Mouse (Mus musculus) hindbrain, embryonic 12.5 days (tissue): ENCODE measurements around the gene Lrrc75a. TPM values are rescaled to one million over a fixed set of nuclear protein-coding genes. Genes with fewer than 3 reads are reported as not detected.

ENCODE experiments used
- ATAC-seq: fragments of 200-750 bp; cut with Nextera tagmentation; 2 replicates; pipeline ENCODE4 v1.8.0; 2017; ENCODE audit warnings: moderate TSS enrichment; ENCODE audit not compliant: low FRiP score
- H3K27ac ChIP-seq: fragments of 300-500 bp; sonication (generic); 2 replicates; pipeline ENCODE4 v1.5.1; 2016; ENCODE audit warnings: mild to moderate bottlenecking
- H3K27me3 ChIP-seq: fragments of 300-500 bp; sonication (generic); 2 replicates; pipeline ENCODE4 v1.6.1; 2016; ENCODE audit warnings: mild to moderate bottlenecking
- H3K36me3 ChIP-seq: fragments of 300-500 bp; sonication (generic); 2 replicates; pipeline ENCODE4 v1.6.1; 2016; ENCODE audit warnings: mild to moderate bottlenecking
- H3K4me1 ChIP-seq: fragments of 300-500 bp; sonication (generic); 2 replicates; pipeline ENCODE4 v1.6.1; 2016
- H3K4me2 ChIP-seq: fragments of 300-500 bp; sonication (generic); replicated peaks from 2 replicates; pipeline ENCODE4 v1.6.1; 2016; ENCODE audit warnings: mild to moderate bottlenecking
- H3K4me3 ChIP-seq: fragments of 300-500 bp; sonication (generic); 2 replicates; pipeline ENCODE4 v1.5.1; 2016; ENCODE audit warnings: mild to moderate bottlenecking
- H3K9ac ChIP-seq: fragments of 300-500 bp; sonication (generic); 2 replicates; pipeline ENCODE4 v1.6.1; 2016; ENCODE audit warnings: mild to moderate bottlenecking, moderate library complexity
- H3K9me3 ChIP-seq: fragments of 300-500 bp; sonication (generic); replicated peaks from 2 replicates; pipeline ENCODE4 v1.6.1; 2016; ENCODE audit warnings: mild to moderate bottlenecking
- WGBS: fragments of 180-500 bp; shearing (Covaris S2); methylation state at CpG from one replicate; pipeline ENCODE4 v1.1.7; 2016; 5-methylcytosine and 5-hydroxymethylcytosine counted together
- polyA plus RNA-seq: library from polyadenylated mRNA; unstranded; fragments of >200 nt; fragmentation: Nextera tagmentation; extraction: Ambion mirVana; gene quantifications from 2 replicates; pipeline ENCODE4 v1.2.1, GENCODE M21; 2016

Lrrc75a gene
- polyA plus RNA-seq, 1 experiment from 2014 or later: 18.0 TPM

DNA sequence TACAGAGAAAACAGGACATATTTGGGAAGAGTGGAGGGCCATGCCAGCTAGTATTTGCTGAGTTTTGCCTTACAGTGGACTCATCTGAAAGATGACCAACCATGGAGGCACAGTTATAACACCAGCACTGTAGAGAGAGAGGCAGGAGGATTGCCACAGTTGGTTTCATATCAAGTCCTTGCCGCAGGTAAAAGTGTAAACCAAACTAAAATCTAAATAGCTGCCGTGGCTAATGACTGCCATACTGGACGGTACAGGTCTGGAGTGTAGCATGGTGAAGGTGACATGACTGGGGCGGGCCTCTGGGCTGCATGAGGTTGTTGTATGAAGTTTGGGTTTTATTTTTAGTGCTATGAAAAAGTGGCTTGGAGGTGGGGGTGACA, 73.6 kb downstream of the Lrrc75a start:
- no peak for ATAC-seq
- WGBS: 87% methylated on average over 4 of the region's 4 CpGs
- Histone ChIP-seq H3K36me3 (no peaks in the 10 kb centered on the region), H3K9me3 (no peaks in the 10 kb centered on the region), H3K27ac (no peak overlapping the region), H3K4me2 (no peak overlapping the region), H3K4me3 (no peak overlapping the region), H3K27me3 (peaks cover 16% of the 10 kb centered on the region; the same call in 1 of the 2 replicates), H3K4me1 (peaks cover 5% of the 10 kb centered on the region; the same call in 1 of the 2 replicates), H3K9ac (no peak overlapping the region)

DNA sequence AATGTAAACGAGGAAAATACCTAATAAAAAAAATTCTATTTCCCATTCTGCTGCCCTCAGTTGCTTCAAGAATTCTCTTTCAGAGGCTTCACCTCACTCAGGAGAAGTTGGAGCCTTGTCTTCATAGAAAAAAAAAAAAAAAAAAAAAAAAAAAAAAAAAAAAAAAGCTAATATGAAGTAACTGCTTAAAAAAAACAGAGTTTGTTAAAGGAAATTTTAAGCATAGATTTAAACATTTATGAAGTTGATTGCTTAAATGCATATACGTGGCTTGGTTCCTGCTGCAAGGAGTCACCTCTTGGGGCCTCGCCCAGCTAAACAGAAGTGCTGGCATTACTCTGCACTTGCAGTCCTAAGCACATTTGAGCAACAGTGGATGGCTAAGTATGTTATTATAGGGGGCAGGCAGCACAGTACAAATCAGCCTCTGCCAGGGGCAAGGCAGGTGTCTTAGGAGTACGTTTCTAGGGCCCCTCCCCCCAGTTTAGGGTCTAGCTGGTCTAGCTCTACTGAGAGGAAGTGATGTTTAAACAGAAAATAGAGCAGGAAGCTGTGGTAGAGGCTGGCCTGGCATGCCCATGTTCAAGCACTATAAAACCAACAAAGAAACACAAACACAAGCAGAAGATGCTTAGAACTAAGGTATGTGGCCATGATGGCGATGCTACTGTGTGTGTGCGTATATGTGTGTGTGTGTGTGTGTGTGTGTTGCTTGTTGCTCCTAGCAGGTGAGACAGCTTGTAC, 74.2 kb downstream of the Lrrc75a start, which contains the start of gene Trpv2:
TSS of gene Trpv2 (plus strand) at position 528 of the 744 bp plus-strand sequence.
- Histone ChIP-seq H3K9ac (no peak within 1 kb of the TSS), H3K4me3 (peak within 1 kb of the TSS; percentile 52), H3K27me3 (peaks cover 16% of the 10 kb centered on the region; the same call in 1 of the 2 replicates), H3K4me1 (peaks cover 5% of the 10 kb centered on the region; the same call in 1 of the 2 replicates), H3K4me2 (peak within 1 kb of the TSS; percentile 99), H3K9me3 (no peaks in the 10 kb centered on the region), H3K36me3 (no peaks in the 10 kb centered on the region), H3K27ac (no peak within 1 kb of the TSS)
- ATAC-seq: no peak
- WGBS: 84% methylated on average over 6 of the region's 6 CpGs

DNA sequence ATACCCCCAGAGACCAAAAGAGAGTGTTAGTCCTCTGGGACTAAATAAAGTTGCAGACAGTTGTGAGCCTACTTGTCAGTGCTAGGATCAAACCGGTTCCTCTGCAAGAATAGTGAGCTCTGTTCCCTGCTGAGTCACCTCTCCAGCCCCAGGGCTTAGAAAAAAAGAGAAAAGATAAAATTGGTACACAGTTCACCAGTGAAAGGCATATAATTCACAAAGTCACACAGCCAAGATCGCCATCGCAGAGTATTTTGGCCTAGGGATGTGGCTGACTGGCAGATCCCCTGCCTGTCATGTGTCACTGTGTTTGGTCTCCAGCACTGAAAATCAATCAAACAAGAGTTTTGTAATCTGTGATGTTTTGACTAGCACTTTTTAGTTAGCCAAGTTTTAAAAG, 80.0 kb downstream of the Lrrc75a start:
- H3K4me1 ChIP-seq: no peaks in the 10 kb centered on the region
- no peak overlapping the region for H3K4me3 ChIP-seq
- H3K36me3 ChIP-seq: no peaks in the 10 kb centered on the region
- no peak overlapping the region for H3K9ac ChIP-seq
- ATAC-seq: no peak
- H3K9me3 ChIP-seq: no peaks in the 10 kb centered on the region
- no peak overlapping the region for H3K4me2 ChIP-seq
- WGBS: 71% methylated on average over 3 of the region's 3 CpGs
- no peaks in the 10 kb centered on the region for H3K27me3 ChIP-seq
- H3K27ac ChIP-seq: no peak overlapping the region

DNA sequence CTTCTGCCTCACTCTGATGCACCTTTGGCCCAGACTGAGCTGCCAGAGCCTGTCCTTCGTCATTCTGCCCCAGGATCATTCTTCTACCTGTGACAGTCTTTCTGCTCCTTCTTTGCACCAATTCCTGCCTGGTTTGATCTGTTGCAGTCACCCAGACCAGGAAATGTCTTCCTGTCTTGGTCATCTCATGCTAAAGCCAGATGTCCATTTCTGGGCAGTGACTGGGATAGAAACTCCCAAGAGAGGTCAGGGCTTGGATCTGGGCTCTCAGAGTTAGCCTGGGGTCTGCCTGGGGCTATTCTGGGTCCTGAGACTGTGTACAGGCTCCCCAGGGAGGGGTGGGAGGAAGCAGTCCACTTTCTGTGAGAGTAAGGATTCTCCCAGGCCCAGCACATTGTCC, 82.1 kb downstream of the Lrrc75a start:
- Histone ChIP-seq H3K9ac (no peak overlapping the region), H3K27me3 (no peaks in the 10 kb centered on the region), H3K4me3 (no peak overlapping the region), H3K4me2 (no peak overlapping the region), H3K27ac (no peak overlapping the region), H3K9me3 (no peaks in the 10 kb centered on the region), H3K36me3 (no peaks in the 10 kb centered on the region), H3K4me1 (no peaks in the 10 kb centered on the region)
- 80% methylated on average over 1 of the region's 1 CpGs for WGBS
- no peak for ATAC-seq

DNA sequence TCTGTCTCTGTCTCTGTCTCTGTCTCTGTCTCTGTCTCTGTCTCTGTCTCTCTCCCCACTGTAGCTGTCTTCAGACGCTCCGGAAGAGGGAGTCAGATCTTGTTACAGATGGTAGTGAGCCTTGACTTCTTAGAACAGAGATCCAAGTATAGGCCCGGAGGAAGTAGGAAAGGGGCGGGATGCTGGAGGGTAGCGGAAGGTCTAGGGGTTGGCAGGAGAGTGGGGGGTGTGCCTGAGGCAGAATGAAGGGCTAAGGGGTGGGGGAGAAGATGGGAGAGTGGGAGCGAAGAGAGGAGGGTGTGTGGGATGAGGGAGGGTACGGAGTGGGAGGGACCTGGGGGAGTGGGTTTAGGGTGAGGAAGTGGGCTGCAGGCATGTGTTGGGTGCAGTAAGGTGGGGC, 82.6 kb downstream of the Lrrc75a start:
- Histone ChIP-seq H3K9ac (no peak overlapping the region), H3K4me3 (no peak overlapping the region), H3K9me3 (no peaks in the 10 kb centered on the region), H3K36me3 (no peaks in the 10 kb centered on the region), H3K27ac (no peak overlapping the region), H3K4me2 (no peak overlapping the region), H3K27me3 (no peaks in the 10 kb centered on the region), H3K4me1 (no peaks in the 10 kb centered on the region)
- WGBS: 77% methylated on average over 7 of the region's 7 CpGs
- no peak for ATAC-seq

DNA sequence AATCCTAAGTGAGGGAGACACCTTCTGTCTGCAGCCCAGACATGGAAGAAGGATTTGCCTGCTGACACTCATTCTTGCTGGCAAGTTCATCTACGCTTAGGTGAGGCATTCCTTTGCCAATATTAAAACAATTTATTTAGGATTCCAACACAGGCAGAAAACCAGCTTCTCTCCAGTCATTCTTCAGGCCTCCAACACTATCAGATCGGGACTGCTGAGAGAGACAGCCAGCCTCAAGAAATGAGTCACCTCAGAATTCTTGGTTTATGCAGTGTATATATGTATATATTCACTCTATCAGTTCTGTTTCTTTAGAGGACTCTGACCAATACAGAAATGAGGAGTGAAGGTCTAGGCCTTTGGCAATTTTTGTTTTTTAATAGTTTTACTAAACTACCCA, 84.7 kb downstream of the Lrrc75a start:
- no peak overlapping the region for H3K4me3 ChIP-seq
- no peak overlapping the region for H3K27ac ChIP-seq
- no peaks in the 10 kb centered on the region for H3K36me3 ChIP-seq
- H3K4me2 ChIP-seq: no peak overlapping the region
- H3K9me3 ChIP-seq: no peaks in the 10 kb centered on the region
- no peaks in the 10 kb centered on the region for H3K27me3 ChIP-seq
- WGBS: 88% methylated on average over 2 of the region's 2 CpGs
- ATAC-seq: no peak
- H3K9ac ChIP-seq: no peak overlapping the region
- no peaks in the 10 kb centered on the region for H3K4me1 ChIP-seq

DNA sequence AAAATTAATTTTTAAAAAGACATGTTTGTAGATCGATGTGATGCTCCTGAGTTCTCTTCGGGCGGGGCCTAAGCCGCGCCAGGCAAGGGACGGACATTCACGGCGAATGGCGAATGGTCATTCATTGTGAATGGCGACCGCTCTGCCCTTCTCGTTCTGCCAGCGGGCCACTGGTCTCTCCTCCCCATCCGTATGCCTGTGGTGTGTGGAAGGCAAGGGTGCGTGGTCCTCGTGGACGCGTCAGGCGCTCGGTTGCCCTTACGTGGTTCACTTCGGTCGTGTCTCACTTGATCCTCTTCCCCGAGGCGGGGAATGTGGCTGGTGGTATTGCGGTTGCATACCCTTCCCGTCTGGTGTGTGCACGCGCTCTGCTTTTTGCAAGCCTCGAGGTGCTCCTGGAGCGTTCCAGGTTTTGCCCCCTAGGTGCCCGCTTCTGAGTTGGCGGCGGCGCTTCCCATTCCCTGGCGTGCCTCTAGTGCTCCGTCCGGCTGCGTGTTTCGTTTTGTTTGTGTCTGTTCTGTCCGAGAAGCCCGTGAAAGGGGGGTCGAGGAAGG, 87.8 kb downstream of the Lrrc75a start:
- Histone ChIP-seq H3K4me1 (peaks cover 3% of the 10 kb centered on the region; the same call in 1 of the 2 replicates), H3K4me2 (peak overlapping the region; percentile 54), H3K4me3 (peak overlapping the region; percentile 25), H3K27ac (no peak overlapping the region), H3K9me3 (no peaks in the 10 kb centered on the region), H3K36me3 (0 out of 2 replicates have a peak, but pooled peaks cover under 1% of the 10 kb centered on the region), H3K27me3 (no peaks in the 10 kb centered on the region), H3K9ac (peak overlapping the region; percentile 42)
- no peak for ATAC-seq
- WGBS: 36% methylated on average over 43 of the region's 43 CpGs

DNA sequence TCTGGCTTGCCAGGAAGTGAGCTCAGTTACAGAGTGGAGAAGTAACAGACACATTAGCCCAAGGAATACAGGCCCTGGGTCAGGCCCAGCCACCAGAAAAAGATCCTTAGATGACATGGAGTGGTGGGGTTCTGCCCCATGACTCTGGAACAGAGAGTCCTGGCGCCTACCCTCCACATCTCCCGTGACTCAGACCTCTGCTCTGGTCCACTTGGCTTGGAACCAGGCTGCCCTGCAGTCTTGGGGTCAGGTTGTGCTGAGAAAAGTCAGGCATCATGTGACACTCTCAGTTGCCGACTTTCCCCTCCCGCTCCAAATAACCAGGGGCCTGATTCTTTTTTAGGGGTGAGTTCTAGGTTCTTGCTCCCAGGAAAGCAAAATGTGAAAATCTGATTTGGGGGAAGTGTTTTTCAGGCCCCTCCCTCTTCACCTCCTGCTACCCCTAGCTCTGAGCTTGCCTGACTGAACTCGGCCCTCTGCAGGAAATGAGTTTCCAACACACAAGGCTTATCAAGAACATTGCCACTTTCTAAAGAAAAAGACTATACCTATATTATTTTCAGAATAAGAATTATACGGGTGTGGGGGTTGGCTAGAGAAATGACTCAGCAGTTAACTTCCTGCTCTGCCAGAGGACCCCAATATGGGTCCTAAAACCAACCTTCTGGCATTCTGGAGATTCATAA, 89.2 kb downstream of the Lrrc75a start:
- no peak overlapping the region for H3K27ac ChIP-seq
- ATAC-seq: no peak
- no peaks in the 10 kb centered on the region for H3K9me3 ChIP-seq
- H3K36me3 ChIP-seq: peaks cover 13% of the 10 kb centered on the region; the same call in 1 of the 2 replicates
- H3K27me3 ChIP-seq: no peaks in the 10 kb centered on the region
- peaks cover 17% of the 10 kb centered on the region for H3K4me1 ChIP-seq
- no peak overlapping the region for H3K9ac ChIP-seq
- no peak overlapping the region for H3K4me3 ChIP-seq
- 66% methylated on average over 6 of the region's 6 CpGs for WGBS
- H3K4me2 ChIP-seq: no peak overlapping the region

DNA sequence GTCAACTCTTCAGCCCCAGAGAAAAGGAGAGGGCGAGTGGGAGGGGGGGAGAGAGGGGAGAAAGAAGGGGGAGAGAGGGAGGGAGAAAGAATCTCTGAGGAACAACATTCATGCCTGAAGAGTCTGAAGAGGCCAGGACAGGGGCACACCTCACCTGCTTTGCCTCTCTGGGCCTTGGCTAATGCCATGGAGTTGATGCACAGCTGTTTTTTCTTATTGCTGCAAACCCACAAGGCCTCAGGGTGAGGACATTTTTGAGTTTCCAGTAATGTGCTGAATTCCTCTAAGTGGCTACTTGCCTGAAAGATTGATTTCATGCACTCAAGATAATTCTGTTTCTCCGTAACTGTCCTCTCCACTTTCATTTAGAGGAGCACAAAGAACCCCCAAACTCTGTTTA, 90.2 kb downstream of the Lrrc75a start:
- no peak overlapping the region for H3K27ac ChIP-seq
- 61% methylated on average over 2 of the region's 2 CpGs for WGBS
- no peak overlapping the region for H3K4me3 ChIP-seq
- H3K4me1 ChIP-seq: peaks cover 26% of the 10 kb centered on the region
- no peak overlapping the region for H3K9ac ChIP-seq
- H3K4me2 ChIP-seq: no peak overlapping the region
- ATAC-seq: no peak
- no peaks in the 10 kb centered on the region for H3K9me3 ChIP-seq
- H3K36me3 ChIP-seq: peaks cover 19% of the 10 kb centered on the region; the same call in 1 of the 2 replicates
- H3K27me3 ChIP-seq: no peaks in the 10 kb centered on the region

DNA sequence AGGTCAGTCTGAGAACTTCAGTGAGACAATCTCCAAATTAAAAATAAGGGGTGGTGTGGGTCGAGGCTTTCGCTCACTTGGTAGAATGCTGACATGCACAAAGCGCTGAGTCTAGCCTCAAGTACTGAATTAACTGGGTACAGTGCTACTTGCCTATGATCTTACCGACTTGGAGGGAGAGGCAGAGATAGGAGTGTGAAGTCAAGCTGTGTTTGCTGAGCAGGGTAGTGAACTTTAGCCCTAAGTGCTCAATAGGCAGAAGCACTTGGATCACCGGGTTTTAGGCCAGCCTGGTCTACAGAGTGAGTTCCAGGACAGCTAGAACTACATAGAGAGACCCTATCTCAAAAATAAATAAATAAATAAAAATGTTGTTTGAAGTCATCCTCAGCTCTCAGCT, 91.1 kb downstream of the Lrrc75a start:
- Histone ChIP-seq H3K27ac (no peak overlapping the region), H3K4me3 (no peak overlapping the region), H3K9me3 (no peaks in the 10 kb centered on the region), H3K9ac (no peak overlapping the region), H3K36me3 (peaks cover 20% of the 10 kb centered on the region; the same call in 1 of the 2 replicates), H3K27me3 (no peaks in the 10 kb centered on the region), H3K4me1 (peaks cover 26% of the 10 kb centered on the region), H3K4me2 (no peak overlapping the region)
- 66% methylated on average over 5 of the region's 5 CpGs for WGBS
- ATAC-seq: no peak

DNA sequence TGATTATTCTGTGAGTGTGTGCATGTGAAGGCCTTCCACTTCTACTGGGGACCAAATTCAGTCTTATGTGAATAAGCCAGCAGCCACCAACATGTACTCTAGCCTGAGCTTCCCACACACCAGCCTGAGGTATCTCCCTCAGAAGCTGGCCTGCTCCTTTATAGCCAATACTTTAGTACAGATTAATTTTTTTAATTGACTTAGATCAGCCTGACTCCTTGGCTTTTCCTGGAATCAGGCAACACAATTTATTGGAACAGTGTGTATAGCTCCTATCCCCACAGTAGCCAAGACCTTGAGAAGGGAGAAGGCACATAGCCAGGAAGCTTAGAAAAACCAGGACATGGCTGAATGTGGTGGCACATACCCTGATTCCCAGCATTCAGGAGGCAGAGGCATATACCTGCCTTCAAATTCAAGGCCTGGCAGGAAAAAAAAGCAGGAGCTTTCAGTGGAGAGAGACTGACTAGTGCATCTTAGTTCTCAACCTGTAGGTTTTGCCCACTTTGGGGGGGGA, 92.4 kb downstream of the Lrrc75a start:
- no peak overlapping the region for H3K9ac ChIP-seq
- H3K27ac ChIP-seq: no peak overlapping the region
- peaks cover 26% of the 10 kb centered on the region for H3K4me1 ChIP-seq
- no peaks in the 10 kb centered on the region for H3K27me3 ChIP-seq
- no peak overlapping the region for H3K4me3 ChIP-seq
- H3K36me3 ChIP-seq: peaks cover 20% of the 10 kb centered on the region; the same call in 1 of the 2 replicates
- H3K4me2 ChIP-seq: peak overlapping the region; percentile 98; the same call in 1 of the 2 replicates
- H3K9me3 ChIP-seq: no peaks in the 10 kb centered on the region
- ATAC-seq: no peak

DNA sequence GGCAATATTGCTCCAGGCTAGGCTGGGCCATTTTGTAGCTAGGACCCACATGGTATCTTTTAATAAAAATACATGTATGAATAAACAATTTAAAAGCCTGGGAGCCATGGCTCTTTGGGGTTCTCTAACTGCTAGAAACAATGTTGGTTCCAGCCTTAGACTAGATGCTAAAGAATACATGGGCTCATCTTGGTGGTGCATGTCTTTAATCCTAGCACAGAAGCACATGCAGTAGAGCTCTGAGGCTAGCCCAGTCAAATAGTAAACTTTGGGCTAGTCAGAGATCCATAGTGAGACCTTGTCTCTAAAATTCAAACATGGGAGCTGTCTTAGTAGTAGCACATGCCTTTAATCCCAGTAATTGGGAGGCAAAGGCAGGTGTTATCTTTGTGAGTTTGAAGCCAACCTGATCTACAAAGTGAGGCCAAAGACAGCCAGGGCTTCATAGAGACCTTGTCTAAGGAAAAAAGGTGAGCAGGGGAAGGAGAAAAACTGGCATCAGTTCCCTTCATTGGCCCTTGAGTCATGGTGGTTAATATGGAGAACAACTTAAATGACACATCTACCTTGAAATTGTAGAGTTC, 93.3 kb downstream of the Lrrc75a start:
- Histone ChIP-seq H3K4me2 (peak overlapping the region; percentile 98), H3K4me3 (peak overlapping the region; percentile 47), H3K9me3 (no peaks in the 10 kb centered on the region), H3K4me1 (peaks cover 26% of the 10 kb centered on the region), H3K27me3 (no peaks in the 10 kb centered on the region), H3K36me3 (peaks cover 20% of the 10 kb centered on the region; the same call in 1 of the 2 replicates), H3K27ac (no peak overlapping the region), H3K9ac (no peak overlapping the region; the same call in 1 of the 2 replicates)
- no peak for ATAC-seq
